Mouse (Mus musculus) mesoderm, embryonic 11.5 days (tissue): ENCODE measurements around the gene Etnk1.

Experiments used
- DNase-seq: peaks from one replicate; pipeline ENCODE4 v3.0.0-alpha.2; 2012; ENCODE audit warnings: low read depth, low spot score

Etnk1 gene

GRCm38 (mm10) chr6:143212766-143213165 lies 45.7 kb downstream of the Etnk1 start:
- DNase-seq = no peak

DNA sequence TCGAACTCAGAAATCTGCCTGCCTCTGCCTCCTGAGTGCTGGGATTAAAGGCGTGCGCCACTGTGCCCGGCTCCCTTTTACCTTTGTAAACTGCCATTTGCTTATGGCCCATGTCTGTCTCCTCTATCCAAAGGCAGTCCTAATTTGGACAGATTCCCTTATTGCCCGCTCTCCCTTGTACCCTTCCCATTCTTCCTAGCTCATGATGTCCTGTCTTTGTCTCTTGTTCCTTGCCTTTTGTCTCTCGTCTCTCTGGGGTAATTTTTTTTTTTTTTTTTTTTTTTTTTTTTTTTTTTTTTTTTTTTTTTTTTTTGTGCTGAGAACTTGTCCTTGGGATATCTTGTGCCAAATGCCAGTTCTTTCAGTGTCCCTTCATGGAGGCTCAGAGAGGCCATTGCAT lies 46.4 kb downstream of the Etnk1 start:
- no peak for DNase-seq

GRCm38 (mm10) chr6:143216221-143216620 lies 49.2 kb downstream of the Etnk1 start:
- DNase-seq = no peak

GRCm38 (mm10) chr6:143219347-143219746 lies 52.3 kb downstream of the Etnk1 start:
- peak; percentile 80 for DNase-seq

DNA sequence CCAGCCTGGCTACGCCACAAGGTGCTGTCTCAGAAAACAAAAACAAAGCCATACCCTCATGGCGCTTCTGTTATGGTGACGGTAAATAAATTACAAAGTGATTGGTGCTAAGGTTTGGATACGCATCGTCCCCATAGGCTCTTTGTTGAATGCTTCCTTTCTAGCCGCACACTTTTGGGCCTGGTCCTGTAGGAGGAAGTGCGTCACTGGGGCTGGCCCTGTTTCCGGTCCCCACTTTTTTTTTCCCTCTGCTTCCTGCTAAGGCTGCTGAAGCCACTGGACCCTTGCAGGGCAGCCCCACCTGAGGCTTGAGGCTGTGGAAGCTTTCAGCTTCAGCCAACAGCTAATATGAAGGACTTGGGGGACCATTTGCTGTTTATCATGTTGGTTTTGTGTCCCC lies 54.2 kb downstream of the Etnk1 start:
- DNase-seq = no peak

- peak; percentile 71 for DNase-seq
These were observed 57.0 kb downstream of the Etnk1 start for GRCm38 (mm10) chr6:143224057-143224456.

DNA sequence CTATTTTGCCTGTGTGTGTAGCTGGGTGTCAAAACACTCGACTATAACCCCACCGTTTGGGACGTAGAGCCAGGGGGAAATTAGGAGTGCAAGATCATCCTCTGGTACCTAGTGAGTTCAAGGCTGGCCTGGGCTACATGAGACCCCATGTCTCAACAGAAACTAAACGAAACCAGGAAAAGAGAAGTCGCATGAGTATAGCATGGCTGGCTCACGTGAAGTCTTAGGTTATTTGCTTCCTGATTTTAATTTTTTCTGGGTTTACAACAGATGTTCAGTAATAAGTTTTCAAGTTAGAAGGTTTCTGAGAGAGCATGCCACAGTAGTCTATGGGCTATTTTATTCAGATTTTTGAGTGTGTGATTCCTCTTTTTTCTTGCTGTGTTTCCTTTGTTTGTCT lies 57.9 kb downstream of the Etnk1 start:
- DNase-seq = no peak

DNA sequence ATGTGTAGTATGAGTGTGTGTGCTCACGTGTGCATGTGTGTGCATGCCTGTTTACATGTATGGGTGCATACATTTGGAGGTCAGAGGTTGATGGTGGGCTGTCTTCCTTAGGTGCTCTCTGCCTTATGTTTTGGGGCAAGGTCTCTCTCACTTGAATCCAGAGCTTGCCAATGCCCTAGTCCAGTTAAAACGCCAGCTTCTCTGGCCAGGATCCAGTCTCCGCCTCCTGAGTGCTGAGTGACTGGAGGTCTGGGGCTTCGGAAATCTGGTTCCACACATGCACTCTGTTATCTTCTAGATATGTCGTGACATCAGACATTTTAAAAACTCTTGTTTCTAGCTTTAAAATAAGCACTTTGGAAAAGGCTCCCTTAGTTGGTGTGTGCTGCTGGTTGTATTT lies 61.7 kb downstream of the Etnk1 start:
- no peak for DNase-seq

DNA sequence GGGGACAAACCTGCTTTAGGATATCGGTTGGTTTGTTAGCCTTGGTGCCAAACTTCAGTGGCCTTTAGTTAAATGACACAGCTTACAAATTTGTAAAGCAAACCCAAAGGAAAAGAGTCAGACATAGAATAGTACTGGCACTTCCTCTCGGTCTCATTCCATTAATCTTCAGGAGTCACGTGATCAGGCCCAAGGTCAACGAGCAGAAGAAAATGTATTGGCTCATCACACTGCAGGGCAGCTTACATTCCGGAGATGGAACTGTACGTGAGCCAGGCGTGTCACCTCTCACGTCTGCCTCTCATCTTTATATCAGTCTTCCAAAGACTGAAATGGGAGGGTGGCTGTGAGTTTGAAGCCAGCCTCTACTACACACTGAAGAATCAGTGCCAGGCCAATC lies 62.9 kb downstream of the Etnk1 start:
- DNase-seq = no peak

DNA sequence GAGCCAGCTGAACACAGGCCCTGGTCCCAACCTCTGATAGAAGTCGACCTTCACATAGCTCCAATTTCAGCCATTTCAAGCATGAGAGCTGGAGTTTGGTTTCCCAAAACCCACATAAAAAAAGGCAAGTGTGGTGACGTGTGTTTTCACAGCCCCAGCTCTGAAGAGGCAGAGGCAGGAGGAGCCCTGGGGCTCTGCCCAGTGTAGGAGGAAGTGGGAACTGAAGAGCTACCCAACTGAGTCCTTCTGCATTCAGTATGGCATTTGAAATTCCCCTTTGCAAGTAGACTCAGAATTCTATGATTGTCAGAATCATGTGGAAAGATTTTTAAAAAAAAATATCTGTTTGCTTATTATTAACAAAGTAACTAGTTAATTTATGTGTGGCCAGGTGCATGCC lies 63.9 kb downstream of the Etnk1 start:
- DNase-seq = no peak

DNA sequence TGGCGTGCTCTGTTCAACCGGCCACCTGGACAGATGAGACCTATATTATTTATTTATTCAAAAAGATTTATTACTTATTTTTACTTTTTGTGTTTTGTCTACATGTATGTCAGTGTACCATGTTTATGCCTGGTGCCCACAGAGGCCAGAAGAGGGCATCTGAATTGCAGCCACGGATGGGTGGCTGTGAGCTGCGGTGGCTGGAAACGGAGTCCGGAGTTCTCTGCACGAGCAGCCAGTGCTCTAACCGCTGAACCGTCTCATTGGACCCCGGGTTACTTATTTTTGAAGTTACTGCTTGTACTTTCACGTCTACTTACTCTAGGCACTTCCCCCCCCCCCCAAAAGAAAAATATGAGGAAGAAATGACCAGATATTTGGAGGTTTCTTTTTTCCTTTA lies 65.7 kb downstream of the Etnk1 start:
- no peak for DNase-seq

DNA sequence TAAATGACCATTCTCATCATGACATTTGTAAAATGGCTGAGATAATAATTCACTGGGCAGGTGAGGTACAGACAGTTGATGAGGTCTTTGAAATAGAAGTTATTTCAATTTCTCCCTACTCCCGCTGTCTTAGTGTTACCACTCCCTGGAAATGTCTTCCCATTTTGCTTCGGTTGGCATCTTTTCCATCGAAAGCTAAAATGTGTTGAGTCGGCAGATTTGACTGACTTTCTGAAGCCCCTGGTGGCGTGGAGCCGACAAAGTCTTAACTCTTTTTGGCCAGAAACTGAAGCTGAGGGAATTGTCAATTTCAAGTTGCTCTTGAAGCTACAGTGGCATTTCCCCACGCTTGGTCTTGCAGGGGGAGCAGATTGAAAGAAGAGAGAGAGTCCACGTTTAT lies 67.8 kb downstream of the Etnk1 start:
- DNase-seq = no peak

- DNase-seq = no peak
These were observed 72.5 kb downstream of the Etnk1 start for GRCm38 (mm10) chr6:143239362-143240074.

DNA sequence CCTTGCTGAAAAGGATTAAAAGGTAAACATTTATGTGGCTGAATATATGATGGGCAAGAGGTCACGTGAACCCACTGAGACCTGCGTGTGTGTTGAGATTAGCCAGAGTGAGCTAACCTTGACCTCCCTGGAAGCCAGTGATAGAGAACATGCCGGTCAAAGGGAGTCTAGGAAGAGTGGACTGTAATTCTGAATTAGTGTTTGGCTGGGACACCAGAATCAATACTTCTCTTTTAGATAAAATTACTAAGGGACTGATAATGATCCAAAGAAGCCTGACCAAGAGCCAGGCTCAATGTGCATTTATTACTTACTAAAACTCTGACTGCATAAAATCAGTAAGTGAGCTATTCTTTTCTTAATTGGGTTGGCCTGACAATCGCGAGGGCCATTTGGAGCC lies 76.2 kb downstream of the Etnk1 start:
- DNase-seq = no peak

- no peak for DNase-seq
These were observed 90.9 kb downstream of the Etnk1 start for GRCm38 (mm10) chr6:143257921-143258320.

DNA sequence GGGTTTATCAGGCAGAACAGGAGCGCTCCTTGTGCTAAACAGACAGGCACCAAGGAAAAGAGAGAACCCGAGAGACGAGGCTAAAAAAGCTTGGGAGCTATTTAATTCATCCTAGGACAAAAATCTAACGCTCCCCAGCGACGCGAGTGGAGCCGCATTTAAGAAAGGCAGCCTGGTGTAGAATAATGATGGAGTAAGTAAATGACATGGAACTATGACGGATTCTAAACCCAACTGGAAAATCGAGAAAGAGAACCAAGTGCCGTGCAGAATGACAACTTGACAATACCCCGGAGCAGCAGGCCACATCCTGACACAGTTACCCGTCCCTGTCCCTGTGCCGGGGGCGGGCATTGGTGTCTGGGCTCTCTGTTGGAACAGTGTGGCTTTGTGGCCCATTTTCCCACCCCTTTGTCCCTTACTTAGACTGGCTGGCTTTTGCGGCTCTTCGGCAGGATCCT lies 92.2 kb downstream of the Etnk1 start:
- peak; percentile 23 for DNase-seq

DNA sequence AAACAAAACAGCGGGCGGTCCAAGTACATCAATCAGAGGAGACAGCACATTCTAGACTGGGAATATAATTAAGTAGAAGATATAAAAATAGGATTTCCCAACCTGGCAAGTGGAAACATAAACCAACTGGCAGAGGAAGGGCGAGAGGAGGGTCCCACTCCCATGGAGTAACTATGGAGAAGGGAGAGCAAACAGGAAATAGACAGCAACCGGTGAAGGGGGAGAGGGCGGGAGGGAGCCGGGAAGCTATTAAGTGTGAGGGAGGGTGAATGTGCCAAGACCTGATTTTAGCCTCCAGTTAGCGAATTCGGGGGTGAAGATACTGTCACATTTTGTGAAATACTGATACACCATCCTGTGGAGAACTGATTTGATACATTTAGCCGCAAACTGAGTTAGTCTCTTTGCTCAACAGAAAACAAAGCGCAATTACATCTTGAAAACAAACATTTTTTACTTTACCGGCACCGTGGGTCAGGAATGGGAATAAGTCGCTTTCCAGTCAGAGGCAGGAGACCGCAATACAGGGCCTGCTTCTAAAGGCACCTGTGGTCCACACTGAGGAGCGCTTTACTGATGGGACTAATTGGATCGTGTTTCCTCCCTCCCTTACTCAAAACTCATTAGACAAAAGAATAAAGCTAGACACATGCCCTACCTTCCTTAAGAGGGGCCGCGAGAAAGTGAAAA lies 93.0 kb downstream of the Etnk1 start:
- peak; percentile 30 for DNase-seq

DNA sequence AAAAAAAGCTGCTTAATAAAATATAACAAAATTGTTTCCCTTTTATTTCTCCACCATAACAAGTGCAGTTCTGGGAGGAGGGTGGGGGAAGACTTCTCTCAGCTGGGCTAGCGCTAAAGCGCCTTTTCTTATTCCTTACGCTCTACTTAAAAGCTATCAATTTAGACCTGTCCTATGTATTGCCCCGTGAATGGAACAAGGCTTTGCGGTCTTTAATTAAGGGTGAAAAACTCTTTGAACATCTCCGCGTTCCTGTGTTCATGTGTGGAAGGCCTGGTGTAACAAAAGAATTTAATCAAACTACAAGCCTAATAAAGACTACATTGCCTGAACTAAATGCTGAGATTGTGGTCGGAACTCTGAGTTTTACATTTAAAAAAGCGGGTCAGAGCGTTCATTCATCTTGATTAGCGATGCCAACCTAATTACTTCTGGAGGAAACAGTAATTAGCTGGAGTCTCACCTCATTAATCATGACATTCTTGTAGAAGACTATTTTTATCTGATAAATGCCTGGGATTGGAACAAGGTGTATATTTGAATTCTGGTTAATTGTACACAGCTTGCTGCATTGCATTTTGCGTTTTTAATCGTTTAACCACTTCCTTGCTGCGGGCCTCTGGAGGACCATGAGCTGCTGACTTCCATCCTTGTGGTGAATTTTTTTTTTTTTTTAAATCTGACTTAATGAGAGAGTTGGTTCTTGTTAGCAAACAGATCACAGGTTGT lies 93.7 kb downstream of the Etnk1 start:
- DNase-seq = no peak

- no peak for DNase-seq
These were observed 94.3 kb downstream of the Etnk1 start for GRCm38 (mm10) chr6:143261289-143261665.

DNA sequence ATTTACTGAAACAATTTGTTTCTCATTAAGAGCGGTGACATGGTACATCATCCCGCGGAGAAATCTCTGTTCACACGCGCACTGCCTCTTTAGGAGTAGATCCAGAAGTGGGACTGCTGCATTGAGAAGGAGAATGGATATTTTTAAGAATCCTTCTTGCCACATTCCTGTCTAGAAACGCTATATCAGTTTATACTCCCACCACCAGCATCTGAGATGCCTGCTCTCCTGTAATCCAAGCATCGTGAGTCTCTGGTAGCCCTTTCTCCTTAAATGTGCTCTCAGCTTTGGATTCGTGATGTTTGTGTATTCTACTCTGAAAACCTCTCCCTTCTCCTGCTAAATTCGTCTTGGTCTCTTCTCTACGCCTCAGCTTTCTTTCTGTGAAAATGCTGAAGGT lies 98.5 kb downstream of the Etnk1 start:
- no peak for DNase-seq

DNA sequence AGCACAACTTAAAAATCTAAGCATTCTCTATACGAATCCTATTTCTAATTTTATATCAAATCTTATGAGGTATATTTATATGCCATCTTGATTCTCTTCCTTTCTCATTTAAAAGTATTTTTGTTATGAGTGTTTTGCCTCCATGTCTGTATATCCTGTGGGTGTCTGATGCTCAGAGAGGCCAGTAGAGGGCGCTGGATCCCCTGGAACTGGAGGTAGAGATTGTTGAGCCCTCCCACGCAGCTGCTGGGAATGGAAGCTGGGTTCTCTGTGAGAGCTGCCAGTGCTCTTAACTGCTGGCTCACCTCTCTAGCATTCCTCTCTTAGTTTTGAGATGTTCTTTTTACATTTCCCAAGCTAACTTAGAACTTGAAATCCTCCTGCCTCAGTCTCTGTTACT lies 112.2 kb downstream of the Etnk1 start:
- no peak for DNase-seq
